Mouse (Mus musculus): ENCODE results near the gene Tgif1. TPM values are rescaled to one million over a fixed set of nuclear protein-coding genes. Genes with fewer than 3 reads are reported as not detected.
A peak's percentile ranks its signal among the peaks of the same experiment; 100 is the strongest.

Tgif1 gene
- polyA plus RNA-seq, 1 experiment from 2014 or later = 19.6 TPM

DNA sequence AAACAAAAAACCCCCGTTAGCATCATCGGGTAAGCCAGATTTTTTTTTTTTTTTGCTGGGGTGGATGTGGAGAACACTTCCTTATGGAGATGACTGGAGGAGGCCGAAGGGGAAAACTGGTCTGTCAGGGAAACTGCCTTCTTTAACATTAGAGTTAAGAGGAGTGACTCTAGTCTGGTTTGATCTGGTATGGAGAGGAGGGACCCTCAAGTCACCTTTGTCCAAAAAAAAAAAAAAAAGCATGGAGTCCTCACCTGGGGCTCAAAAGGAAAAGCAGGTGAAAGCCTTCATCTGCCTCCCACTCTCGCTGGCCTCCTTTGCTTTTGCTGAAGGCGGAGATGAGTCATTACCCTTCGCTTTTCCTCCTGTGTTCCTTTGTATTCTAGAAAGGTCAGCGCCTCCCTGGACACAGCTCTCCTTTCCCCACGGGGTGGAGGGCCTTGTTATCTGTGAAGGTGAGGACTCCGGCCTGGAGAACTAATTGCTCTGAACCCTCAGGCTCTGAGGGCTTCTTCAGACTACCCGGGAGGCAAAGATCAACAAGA, 11.8 kb upstream of the Tgif1 start:
- H3K4me1 ChIP-seq (replicated peaks) = no peaks in the 10 kb centered on the region
- H3K9me3 ChIP-seq (replicated peaks) = no peaks in the 10 kb centered on the region
- H3K9ac ChIP-seq = no peak overlapping the region
- no peaks in the 10 kb centered on the region for H3K27me3 ChIP-seq
- 69% methylated on average over 10 of the region's 10 CpGs for WGBS
- H3K27ac ChIP-seq = no peak overlapping the region
- no peak overlapping the region for H3K4me2 ChIP-seq
- H3K4me3 ChIP-seq = no peak overlapping the region
- no peak for ATAC-seq (replicated peaks; ENCODE audit: insufficient number of reproducible peaks, insufficient read depth, low FRiP score, low read depth)
- no peaks in the 10 kb centered on the region for H3K36me3 ChIP-seq

- H3K4me2 ChIP-seq = no peak overlapping the region
- no peaks in the 10 kb centered on the region for H3K4me1 ChIP-seq (replicated peaks)
- no peaks in the 10 kb centered on the region for H3K9me3 ChIP-seq (replicated peaks)
- ATAC-seq (replicated peaks; ENCODE audit: insufficient number of reproducible peaks, insufficient read depth, low FRiP score, low read depth) = no peak
- no peak overlapping the region for H3K27ac ChIP-seq
- WGBS = 78% methylated on average over 3 of the region's 3 CpGs
- no peak overlapping the region for H3K4me3 ChIP-seq
- no peaks in the 10 kb centered on the region for H3K36me3 ChIP-seq
- H3K9ac ChIP-seq = no peak overlapping the region
- no peaks in the 10 kb centered on the region for H3K27me3 ChIP-seq
These were observed 11.3 kb upstream of the Tgif1 start for GRCm38 (mm10) chr17:70864645-70865044.

- Histone ChIP-seq H3K9ac (no peak overlapping the region), H3K27ac (no peak overlapping the region), H3K9me3 (replicated peaks) (no peaks in the 10 kb centered on the region), H3K4me1 (replicated peaks) (no peaks in the 10 kb centered on the region), H3K4me3 (no peak overlapping the region), H3K36me3 (no peaks in the 10 kb centered on the region), H3K4me2 (no peak overlapping the region), H3K27me3 (no peaks in the 10 kb centered on the region)
- no peak for ATAC-seq (replicated peaks; ENCODE audit: insufficient number of reproducible peaks, insufficient read depth, low FRiP score, low read depth)
- WGBS = 90% methylated on average over 8 of the region's 8 CpGs
These were observed 10.8 kb upstream of the Tgif1 start for GRCm38 (mm10) chr17:70864117-70864516.

GRCm38 (mm10) chr17:70858814-70859213, 5.5 kb upstream of the Tgif1 start:
- 71% methylated on average over 4 of the region's 4 CpGs for WGBS
- H3K4me1 ChIP-seq (replicated peaks) = peaks cover 5% of the 10 kb centered on the region
- no peaks in the 10 kb centered on the region for H3K9me3 ChIP-seq (replicated peaks)
- ATAC-seq (replicated peaks; ENCODE audit: insufficient number of reproducible peaks, insufficient read depth, low FRiP score, low read depth) = no peak
- H3K27me3 ChIP-seq = no peaks in the 10 kb centered on the region
- no peak overlapping the region for H3K4me2 ChIP-seq
- H3K9ac ChIP-seq = no peak overlapping the region
- H3K27ac ChIP-seq = no peak overlapping the region
- H3K36me3 ChIP-seq = no peaks in the 10 kb centered on the region
- no peak overlapping the region for H3K4me3 ChIP-seq

- no peak for ATAC-seq (replicated peaks; ENCODE audit: insufficient number of reproducible peaks, insufficient read depth, low FRiP score, low read depth)
These were observed 3.6 kb upstream of the Tgif1 start for GRCm38 (mm10) chr17:70856871-70857415.

DNA sequence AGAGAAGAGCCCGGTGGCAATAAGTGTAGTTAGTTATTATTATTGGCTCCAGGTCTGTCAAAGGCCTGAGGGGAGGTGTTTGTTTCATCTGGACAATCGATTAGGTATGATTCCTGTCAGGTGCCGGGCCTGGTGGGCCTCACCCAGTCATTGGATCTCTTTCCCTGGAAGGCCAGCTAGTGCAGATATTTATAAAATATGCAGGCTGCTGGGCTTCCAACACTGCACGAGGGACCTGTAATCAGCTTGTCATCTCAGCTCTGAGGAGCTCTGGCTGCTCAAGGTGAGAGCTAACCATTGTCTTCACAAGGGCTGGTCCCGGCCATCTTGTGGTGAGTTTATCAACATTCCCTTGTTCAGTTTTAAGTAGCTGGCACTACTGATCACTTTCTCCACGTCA, 675 bp upstream of the Tgif1 start:
- H3K36me3 ChIP-seq = no peaks in the 10 kb centered on the region
- H3K4me3 ChIP-seq = peak overlapping the region; percentile 83
- no peak overlapping the region for H3K9ac ChIP-seq
- H3K27ac ChIP-seq = peak overlapping the region; percentile 96
- H3K4me1 ChIP-seq (replicated peaks) = peaks cover 6% of the 10 kb centered on the region
- H3K4me2 ChIP-seq = peak overlapping the region; percentile 98
- no peak for ATAC-seq (replicated peaks; ENCODE audit: insufficient number of reproducible peaks, insufficient read depth, low FRiP score, low read depth)
- H3K27me3 ChIP-seq = no peaks in the 10 kb centered on the region
- WGBS = 32% methylated on average over 6 of the region's 6 CpGs
- no peaks in the 10 kb centered on the region for H3K9me3 ChIP-seq (replicated peaks)

More at GRCm38 (mm10) chr17:70856871-70857415, 3.6 kb upstream of the Tgif1 start:
- 66% methylated on average over 12 of the region's 12 CpGs for WGBS
- no peaks in the 10 kb centered on the region for H3K36me3 ChIP-seq
- peaks cover 6% of the 10 kb centered on the region for H3K4me1 ChIP-seq (replicated peaks)
- no peak overlapping the region for H3K9ac ChIP-seq
- H3K27ac ChIP-seq = no peak overlapping the region
- no peaks in the 10 kb centered on the region for H3K9me3 ChIP-seq (replicated peaks)
- no peak overlapping the region for H3K4me2 ChIP-seq
- no peak overlapping the region for H3K4me3 ChIP-seq
- H3K27me3 ChIP-seq = no peaks in the 10 kb centered on the region

DNA sequence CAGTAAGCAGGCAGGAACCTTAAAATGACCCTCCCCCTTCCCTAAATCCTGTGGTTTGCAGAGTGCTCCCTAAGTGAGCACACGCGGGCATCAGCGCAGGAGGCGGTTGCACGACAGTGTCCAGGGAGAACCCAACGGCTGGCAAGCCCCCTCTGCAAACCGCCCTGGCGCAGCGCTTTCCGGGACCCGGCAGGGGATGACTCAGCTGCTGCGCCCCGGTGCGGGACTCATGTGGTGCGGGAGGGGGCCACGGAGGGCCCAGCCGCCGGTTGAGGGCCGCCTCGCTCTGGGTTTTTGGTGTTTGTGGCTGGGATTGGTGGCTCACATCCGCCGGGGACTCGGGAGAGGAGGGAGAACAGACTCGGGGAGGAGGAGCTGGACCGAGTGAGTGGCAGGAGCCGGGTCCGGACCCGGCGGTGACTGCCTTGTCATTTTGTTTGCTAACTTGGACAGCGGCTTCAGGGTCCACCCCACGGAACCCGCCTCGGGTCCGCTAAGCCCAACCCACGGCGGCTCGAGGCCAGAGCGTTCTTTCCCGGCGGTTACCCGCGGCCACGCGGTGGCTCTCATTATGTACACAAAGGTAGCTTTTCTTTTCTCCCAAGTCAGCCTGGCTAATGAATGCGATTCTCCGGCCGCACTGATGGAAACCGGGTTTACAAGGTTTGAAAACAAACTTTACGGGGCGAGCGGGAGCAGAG, 510 bp downstream of the Tgif1 start:
- ATAC-seq (replicated peaks; ENCODE audit: insufficient number of reproducible peaks, insufficient read depth, low FRiP score, low read depth) = peak; percentile 64
- Histone ChIP-seq H3K27ac (peak overlapping the region; percentile 96), H3K9me3 (replicated peaks) (no peaks in the 10 kb centered on the region), H3K9ac (peak overlapping the region; percentile 85), H3K27me3 (no peaks in the 10 kb centered on the region), H3K4me3 (peak overlapping the region; percentile 83), H3K4me2 (peak overlapping the region; percentile 98), H3K36me3 (no peaks in the 10 kb centered on the region), H3K4me1 (replicated peaks) (peaks cover 6% of the 10 kb centered on the region)
- under 1% methylated on average over 51 of the region's 51 CpGs for WGBS

GRCm38 (mm10) chr17:70852011-70852685, 1.2 kb downstream of the Tgif1 start:
- no peaks in the 10 kb centered on the region for H3K27me3 ChIP-seq
- peak overlapping the region; percentile 96 for H3K27ac ChIP-seq
- H3K9ac ChIP-seq = peak overlapping the region; percentile 85
- peak overlapping the region; percentile 98 for H3K4me2 ChIP-seq
- ATAC-seq (replicated peaks; ENCODE audit: insufficient number of reproducible peaks, insufficient read depth, low FRiP score, low read depth) = no peak
- peaks cover 6% of the 10 kb centered on the region for H3K4me1 ChIP-seq (replicated peaks)
- under 1% methylated on average over 29 of the region's 29 CpGs for WGBS
- H3K9me3 ChIP-seq (replicated peaks) = no peaks in the 10 kb centered on the region
- H3K4me3 ChIP-seq = peak overlapping the region; percentile 83
- no peaks in the 10 kb centered on the region for H3K36me3 ChIP-seq

GRCm38 (mm10) chr17:70850996-70851991, 2.1 kb downstream of the Tgif1 start:
- H3K27ac ChIP-seq = peak overlapping the region; percentile 96
- peak overlapping the region; percentile 83 for H3K4me3 ChIP-seq
- H3K27me3 ChIP-seq = no peaks in the 10 kb centered on the region
- WGBS = 1% methylated on average over 51 of the region's 54 CpGs
- peaks cover 6% of the 10 kb centered on the region for H3K4me1 ChIP-seq (replicated peaks)
- peak overlapping the region; percentile 85 for H3K9ac ChIP-seq
- H3K36me3 ChIP-seq = no peaks in the 10 kb centered on the region
- no peaks in the 10 kb centered on the region for H3K9me3 ChIP-seq (replicated peaks)
- H3K4me2 ChIP-seq = peak overlapping the region; percentile 98
- peak; percentile 61 for ATAC-seq (replicated peaks; ENCODE audit: insufficient number of reproducible peaks, insufficient read depth, low FRiP score, low read depth)

GRCm38 (mm10) chr17:70850233-70850995, 2.9 kb downstream of the Tgif1 start:
- Histone ChIP-seq H3K27ac (peak overlapping the region; percentile 96), H3K9me3 (replicated peaks) (no peaks in the 10 kb centered on the region), H3K27me3 (no peaks in the 10 kb centered on the region), H3K36me3 (no peaks in the 10 kb centered on the region), H3K4me3 (peak overlapping the region; percentile 83), H3K4me1 (replicated peaks) (peaks cover 10% of the 10 kb centered on the region), H3K9ac (peak overlapping the region; percentile 85), H3K4me2 (peak overlapping the region; percentile 98)
- ATAC-seq (replicated peaks; ENCODE audit: insufficient number of reproducible peaks, insufficient read depth, low FRiP score, low read depth) = peak; percentile 3; the same call in 1 of the 2 replicates
- WGBS = under 1% methylated on average over 40 of the region's 40 CpGs

Measured in heart, embryonic 15.5 days (tissue).